Comparison of ENCODE assay signal across 8 mouse cellular contexts in the genomic region with DNA sequence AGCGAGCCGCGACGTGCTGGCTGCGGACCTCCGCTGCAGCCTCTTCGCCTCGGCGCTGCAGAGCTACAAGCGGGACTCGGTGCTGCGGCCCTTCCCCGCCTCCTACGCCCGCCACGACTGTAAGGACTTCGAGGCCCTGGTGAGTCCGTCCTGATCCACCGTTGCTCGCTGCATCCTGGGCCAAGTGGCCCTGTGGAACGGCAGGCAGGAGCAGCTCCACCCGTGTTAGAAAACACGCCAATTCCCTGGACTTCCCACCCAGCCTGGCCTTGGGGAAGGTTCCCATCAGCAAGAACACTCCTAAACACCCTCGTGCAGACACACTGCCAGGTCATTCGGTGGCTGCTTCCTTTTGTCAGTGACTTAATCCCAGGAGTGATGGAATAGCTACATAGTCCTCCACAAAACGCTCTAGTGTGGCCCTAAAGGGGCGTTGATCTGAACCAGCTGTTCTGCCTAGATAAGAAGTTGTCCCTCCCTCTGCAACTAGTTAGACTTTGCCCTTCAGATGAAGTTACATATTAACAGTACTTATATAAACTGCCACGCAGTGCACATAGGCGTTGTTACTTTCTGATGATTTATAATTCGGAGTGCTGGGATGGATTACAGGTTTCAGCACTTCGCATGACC. TPM values are rescaled to one million over a fixed set of nuclear protein-coding genes. Genes with fewer than 3 reads are reported as not detected.
DNase-seq lines count a peak whose midpoint lies in the region; ATAC-seq and TF ChIP-seq lines count a peak whose summit lies in the region.

No protein-coding gene starts in this region.

- no peaks in the 10 kb centered on the region for H3K36me3 ChIP-seq in hindbrain, embryonic 13.5 days
- no peaks in the 10 kb centered on the region for H3K36me3 ChIP-seq in liver, embryonic 16.5 days (ENCODE audit: control insufficient read depth, insufficient read depth)
- no peaks in the 10 kb centered on the region for H3K36me3 ChIP-seq in stomach, embryonic 15.5 days

- no peak for TF ChIP-seq CTCF in cortical plate, adult 2 months (IDR thresholded peaks at IDR 0.05; ENCODE audit: extremely low read depth, insufficient read depth, low read length)

- peak; percentile 47 to 66 for DNase-seq in kidney, adult 8-10 months
- DNase-seq in kidney, adult 11 months = no peak
- DNase-seq in cerebellum, postnatal 10 days = no peak
- DNase-seq in left cerebral cortex, postnatal 25 days (ENCODE audit: low spot score in 2 of 2) = no peak

- H3K9me3 ChIP-seq in hindbrain, embryonic 13.5 days = no peaks in the 10 kb centered on the region
- no peaks in the 10 kb centered on the region for H3K9me3 ChIP-seq in liver, embryonic 16.5 days (replicated peaks; ENCODE audit: control insufficient read depth, low read length)
- no peaks in the 10 kb centered on the region for H3K9me3 ChIP-seq in stomach, embryonic 15.5 days

- 0 out of 2 replicates have a peak, but pooled peaks have one; percentile 9 for ATAC-seq in hindbrain, embryonic 13.5 days (ENCODE audit: low FRiP score)
- peak; percentile 78 for ATAC-seq in liver, embryonic 16.5 days (ENCODE audit: low read depth)
- ATAC-seq in stomach, embryonic 15.5 days (ENCODE audit: insufficient read depth, low FRiP score, low read depth) = peak; percentile 81

- 10% methylated on average over 31 of the region's 31 CpGs for WGBS in hindbrain, embryonic 13.5 days
- WGBS in liver, embryonic 16.5 days (ENCODE audit: insufficient replicate concordance) = 2% methylated on average over 31 of the region's 31 CpGs
- 1% methylated on average over 31 of the region's 31 CpGs for WGBS in stomach, embryonic 15.5 days

- TF ChIP-seq POLR2A in cortical plate, adult 2 months (IDR thresholded peaks at IDR 0.05; ENCODE audit: extremely low read depth, insufficient read depth, low read length) = no peak

- H3K9ac ChIP-seq in hindbrain, embryonic 13.5 days = peak overlapping the region; percentile 89
- H3K9ac ChIP-seq in liver, embryonic 16.5 days (ENCODE audit: low read depth, low read length) = peak overlapping the region; percentile 95
- peak overlapping the region; percentile 75 for H3K9ac ChIP-seq in stomach, embryonic 15.5 days

- peak overlapping the region; percentile 88 for H3K4me2 ChIP-seq in hindbrain, embryonic 13.5 days
- peak overlapping the region; percentile 95 for H3K4me2 ChIP-seq in liver, embryonic 16.5 days (ENCODE audit: low read depth, low read length)
- H3K4me2 ChIP-seq in stomach, embryonic 15.5 days = peak overlapping the region; percentile 88

- intact Hi-C loops in left cerebral cortex, postnatal 25 days (cut with DNase I) = loop anchor here (1.0 kb wide), 1 partner anchor 14 kb away; no protein-coding TSS in a partner anchor

- no peaks in the 10 kb centered on the region for H3K27me3 ChIP-seq in hindbrain, embryonic 13.5 days
- no peaks in the 10 kb centered on the region for H3K27me3 ChIP-seq in liver, embryonic 16.5 days (ENCODE audit: control insufficient read depth, insufficient read depth, low read depth, low read length)
- no peaks in the 10 kb centered on the region for H3K27me3 ChIP-seq in stomach, embryonic 15.5 days (replicated peaks)

- H3K27ac ChIP-seq in cortical plate, adult 2 months (ENCODE audit: insufficient read depth, low read length) = peak overlapping the region; percentile 43
- peak overlapping the region; percentile 93 for H3K27ac ChIP-seq in hindbrain, embryonic 13.5 days
- peak overlapping the region; percentile 99 for H3K27ac ChIP-seq in liver, embryonic 16.5 days (ENCODE audit: low read length)
- peak overlapping the region; percentile 94 for H3K27ac ChIP-seq in stomach, embryonic 15.5 days

- peaks cover 3% of the 10 kb centered on the region; the same call in 1 of the 2 replicates for H3K4me1 ChIP-seq in cortical plate, adult 2 months (ENCODE audit: control insufficient read depth, insufficient read depth, low read length)
- peaks cover 19% of the 10 kb centered on the region for H3K4me1 ChIP-seq in hindbrain, embryonic 13.5 days (replicated peaks)
- peaks cover 39% of the 10 kb centered on the region for H3K4me1 ChIP-seq in liver, embryonic 16.5 days (ENCODE audit: control insufficient read depth, low read depth, low read length)
- H3K4me1 ChIP-seq in stomach, embryonic 15.5 days = peaks cover 14% of the 10 kb centered on the region; the same call in 1 of the 2 replicates

- H3K4me3 ChIP-seq in cortical plate, adult 2 months (ENCODE audit: insufficient read depth, low read length) = peak overlapping the region; percentile 91
- H3K4me3 ChIP-seq in hindbrain, embryonic 13.5 days = peak overlapping the region; percentile 58
- peak overlapping the region; percentile 79 for H3K4me3 ChIP-seq in liver, embryonic 16.5 days (ENCODE audit: low read depth, low read length)
- peak overlapping the region; percentile 69 for H3K4me3 ChIP-seq in stomach, embryonic 15.5 days (replicated peaks)

RNA-seq across cellular contexts. Expression of a gene that starts 20.5 kb away (rescaled TPM):
- 4.1 and 4.2 TPM in 2 replicates for polyA plus RNA-seq in cortical plate, adult 2 months (2012; rRNA removed)
- 5.9 and 6.1 TPM in 2 replicates for polyA plus RNA-seq in hindbrain, embryonic 13.5 days (2015; fragmentation: Nextera tagmentation; extraction: Ambion mirVana)
- polyA plus RNA-seq in liver, embryonic 16.5 days (2015; fragmentation: Nextera tagmentation; extraction: Ambion mirVana) = 9.9 and 11.2 TPM in 2 replicates
- 8.5 and 9.1 TPM in 2 replicates for polyA plus RNA-seq in stomach, embryonic 15.5 days (2015; fragmentation: Nextera tagmentation; extraction: Ambion mirVana)
- total RNA-seq in left cerebral cortex, postnatal 25 days (2021) = 1 to 10 TPM; 3.3 to 3.6 TPM

RNA-seq across cellular contexts. Expression of a gene that starts 49.4 kb away (rescaled TPM):
- polyA plus RNA-seq in cortical plate, adult 2 months (2012; rRNA removed) = 0.02 and 0.04 TPM in 2 replicates
- polyA plus RNA-seq in hindbrain, embryonic 13.5 days (2015; fragmentation: Nextera tagmentation; extraction: Ambion mirVana) = 0.57 and 0.60 TPM in 2 replicates
- polyA plus RNA-seq in liver, embryonic 16.5 days (2015; fragmentation: Nextera tagmentation; extraction: Ambion mirVana) = 0.06 and 0.12 TPM in 2 replicates
- polyA plus RNA-seq in stomach, embryonic 15.5 days (2015; fragmentation: Nextera tagmentation; extraction: Ambion mirVana) = 0.82 and 0.95 TPM in 2 replicates
- total RNA-seq in left cerebral cortex, postnatal 25 days (2021) = under 1 TPM; 0.07 to 0.09 TPM

Comparison
In these comparisons a context has a peak if more than half of its experiments do, and no peak if none do; other contexts are left out.
1. DNase-seq: peak in kidney, adult 8-10 months (2 of 2); none in kidney, adult 11 months (single experiment), cerebellum, postnatal 10 days (0 of 2) and left cerebral cortex, postnatal 25 days (0 of 2).
2. H3K27ac ChIP-seq: peak in every context shown above with its lines; median percentile 99 in liver, embryonic 16.5 days; 94 in stomach, embryonic 15.5 days; 93 in hindbrain, embryonic 13.5 days; 43 in cortical plate, adult 2 months.
3. ATAC-seq: peak in every context shown above with its lines; median percentile 81 in stomach, embryonic 15.5 days; 78 in liver, embryonic 16.5 days; 9 in hindbrain, embryonic 13.5 days.
4. Peak in every context shown above with its lines, with median percentiles within 50 percentile points of each other: H3K4me3 ChIP-seq, H3K4me2 ChIP-seq and H3K9ac ChIP-seq.